Mouse (Mus musculus): ENCODE data around the gene Mocs2.

DNA sequence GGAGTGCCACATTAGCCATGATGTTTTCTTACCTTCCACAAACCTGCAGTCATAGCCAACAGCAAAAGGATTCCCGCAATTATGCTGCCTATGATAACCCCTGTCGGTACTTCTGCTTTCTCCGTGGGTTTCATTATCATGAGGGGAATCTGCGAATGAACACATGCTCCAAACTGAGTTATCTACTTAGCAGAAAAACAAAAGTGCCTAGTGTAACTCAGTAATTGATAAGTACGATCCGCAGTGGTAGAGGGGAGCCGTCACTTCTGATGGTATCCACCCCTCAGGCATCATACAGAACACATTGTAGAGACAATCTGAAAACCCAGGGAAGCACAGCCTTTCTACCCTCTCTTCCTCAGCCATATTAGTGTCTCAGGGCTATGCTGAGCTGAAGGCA lies 19.0 kb downstream of the Mocs2 start:
- TF ChIP-seq GATA1 (IDR thresholded peaks at IDR 0.05; ENCODE audit: borderline replicate concordance, low read length), result no peak
- no peak for TF ChIP-seq FLI1 (IDR thresholded peaks at IDR 0.05; ENCODE audit: low read length)

Data from megakaryocyte, embryonic 14.5 days (primary cell).